Mouse (Mus musculus): ENCODE results near the gene Ccp110.

Ccp110 gene

DNA sequence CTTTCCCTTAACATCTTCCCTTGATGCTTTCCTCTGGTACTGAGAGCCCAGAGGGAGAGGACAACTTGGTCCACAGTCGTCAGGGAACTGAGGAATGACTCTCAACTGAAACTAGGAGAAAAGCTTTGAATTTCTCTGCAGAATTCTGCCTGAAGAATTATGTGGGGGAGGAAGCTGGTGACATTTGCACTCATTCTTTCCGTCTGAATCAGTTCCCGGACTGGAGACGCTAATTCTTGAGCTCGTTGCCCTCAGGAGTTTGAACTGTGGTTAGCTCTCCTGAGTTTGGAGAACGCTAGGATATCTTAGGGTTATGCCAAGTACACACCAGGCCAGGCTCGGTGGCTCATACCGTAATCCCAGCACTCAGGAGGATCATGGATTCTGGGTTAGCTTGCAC lies 56.9 kb downstream of the Ccp110 start:
- CTCF ChIA-PET, result no interaction called here

- CTCF ChIA-PET, result no interaction called here
Observed at GRCm38 (mm10) chr7:118769655-118770054, 57.3 kb downstream of the Ccp110 start.

- CTCF ChIA-PET, result no interaction called here
Observed at GRCm38 (mm10) chr7:118773027-118773426, 60.7 kb downstream of the Ccp110 start.

DNA sequence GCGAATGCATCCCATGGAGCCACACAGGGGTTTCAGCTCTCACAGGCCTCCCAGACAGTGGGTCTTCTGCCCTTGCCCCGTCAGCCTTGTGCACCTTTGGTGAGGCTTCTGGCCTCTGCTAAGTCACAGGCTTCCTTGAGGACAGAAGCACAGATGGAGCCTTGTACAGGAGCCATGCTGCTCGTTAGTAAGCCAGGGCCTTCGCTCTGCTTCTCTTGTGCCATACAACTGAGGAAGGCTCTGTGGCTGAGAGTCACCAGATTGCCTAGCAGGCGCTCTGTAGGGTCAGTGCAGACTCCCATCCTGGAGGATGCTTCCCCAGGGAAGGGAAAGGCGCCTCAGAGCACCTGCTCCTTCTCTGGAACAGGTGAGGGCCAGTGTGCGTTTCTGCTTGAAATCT lies 63.6 kb downstream of the Ccp110 start:
- CTCF ChIA-PET, result no interaction called here

- CTCF ChIA-PET, result no interaction called here
Observed at GRCm38 (mm10) chr7:118776491-118776890, 64.1 kb downstream of the Ccp110 start.

GRCm38 (mm10) chr7:118777598-118778394 lies 65.4 kb downstream of the Ccp110 start:
- CTCF ChIA-PET, result no interaction called here

GRCm38 (mm10) chr7:118778561-118778960 lies 66.2 kb downstream of the Ccp110 start:
- CTCF ChIA-PET, result interaction anchor here (0.6 kb wide), 1 partner anchor 11 kb away, joined by 5 read pairs; no protein-coding TSS in a partner anchor

DNA sequence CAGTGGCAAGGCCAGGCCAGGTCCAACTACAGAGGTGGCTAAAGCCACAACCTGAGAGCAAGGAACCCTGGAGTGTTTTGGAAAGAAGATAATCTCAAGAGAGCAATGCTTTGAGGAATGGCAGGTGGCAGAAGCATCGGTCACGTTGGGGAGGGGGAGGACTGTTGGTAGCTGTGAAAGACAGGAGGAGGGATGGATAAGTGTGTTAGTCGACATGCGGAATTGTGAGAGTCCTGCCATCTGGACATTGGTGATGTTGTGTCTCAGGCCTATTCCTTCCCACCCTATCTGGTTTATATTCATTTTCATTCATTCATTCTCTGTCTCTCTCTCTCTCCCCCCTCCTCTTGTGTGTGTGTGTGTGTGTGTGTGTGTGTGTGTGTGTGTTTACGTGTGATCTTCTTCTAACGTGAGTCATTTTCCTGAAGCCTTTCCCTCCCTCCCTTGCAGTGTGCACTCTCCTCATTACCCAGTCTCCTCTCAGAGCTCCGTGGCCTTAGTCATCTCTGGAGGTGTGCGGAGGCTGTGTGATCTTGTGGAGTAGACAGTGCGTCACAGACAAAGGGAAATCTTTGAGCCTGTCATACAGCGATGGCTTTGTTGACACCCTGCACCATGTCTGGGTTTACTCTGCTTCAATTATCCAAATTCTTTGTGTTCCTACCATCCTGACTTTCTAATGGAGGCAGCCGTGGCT lies 71.1 kb downstream of the Ccp110 start:
- CTCF ChIA-PET, result no interaction called here

DNA sequence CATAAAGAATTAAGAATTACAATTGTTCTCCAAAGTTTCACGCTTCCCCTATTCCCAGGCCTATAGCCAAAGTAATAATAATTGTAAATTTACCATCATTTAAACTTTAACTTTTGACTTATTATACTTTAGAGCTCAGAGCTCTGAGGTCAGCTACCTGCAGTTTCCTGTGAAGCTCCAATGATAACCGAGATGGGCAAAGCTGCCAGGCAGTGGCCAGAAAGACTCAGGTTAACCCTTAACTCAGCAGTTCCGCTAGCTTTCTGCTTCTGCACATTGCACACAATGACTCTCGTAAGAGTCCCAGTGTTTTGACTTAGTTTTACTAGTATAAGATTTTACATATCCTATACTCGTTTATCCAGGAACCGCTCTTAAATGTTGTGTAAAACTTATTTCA lies 73.7 kb downstream of the Ccp110 start:
- CTCF ChIA-PET, result no interaction called here
